Mouse (Mus musculus) cerebellum, adult 9-11 months (tissue): Measurements from ENCODE around the gene Pum1.

ENCODE experiments used
- DNase-seq: peaks from one replicate; pipeline ENCODE4 v3.0.0; 2022

Gene Pum1

GRCm38 (mm10) chr4:130738527-130738926 is 75.4 kb downstream of the Pum1 start:
- peak; percentile 42 for DNase-seq

GRCm38 (mm10) chr4:130744058-130744457 is 80.9 kb downstream of the Pum1 start:
- no peak for DNase-seq

- DNase-seq: no peak
Observed at GRCm38 (mm10) chr4:130745561-130746306, 82.6 kb downstream of the Pum1 start.

DNA sequence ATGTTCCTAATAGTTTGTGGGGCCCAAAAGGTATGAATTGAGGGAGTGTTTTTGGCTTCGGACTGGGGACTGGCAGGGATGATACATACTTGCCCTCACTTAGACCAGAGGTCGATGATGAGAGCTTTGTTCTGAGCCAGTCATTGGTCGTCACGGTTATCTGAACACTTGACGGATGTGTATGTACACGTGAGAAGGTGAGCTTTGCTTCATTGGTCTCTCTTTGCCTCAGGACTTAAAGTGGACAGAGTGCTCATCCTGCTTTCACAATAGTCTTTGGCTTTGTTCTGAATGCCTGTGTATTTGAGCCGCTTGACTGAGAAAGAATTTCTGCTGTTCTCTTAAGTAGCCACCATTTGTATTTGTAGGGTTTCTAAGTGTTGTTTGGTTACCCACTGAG is 86.4 kb downstream of the Pum1 start:
- no peak for DNase-seq

- no peak for DNase-seq
Observed at GRCm38 (mm10) chr4:130751966-130752365, 88.8 kb downstream of the Pum1 start.

- DNase-seq: no peak
Observed at GRCm38 (mm10) chr4:130752591-130752990, 89.5 kb downstream of the Pum1 start.

GRCm38 (mm10) chr4:130753755-130754154 is 90.6 kb downstream of the Pum1 start:
- no peak for DNase-seq

- no peak for DNase-seq
Observed at GRCm38 (mm10) chr4:130754776-130755175, 91.7 kb downstream of the Pum1 start.

- DNase-seq: no peak
Observed at GRCm38 (mm10) chr4:130759875-130760274, 96.8 kb downstream of the Pum1 start.

DNA sequence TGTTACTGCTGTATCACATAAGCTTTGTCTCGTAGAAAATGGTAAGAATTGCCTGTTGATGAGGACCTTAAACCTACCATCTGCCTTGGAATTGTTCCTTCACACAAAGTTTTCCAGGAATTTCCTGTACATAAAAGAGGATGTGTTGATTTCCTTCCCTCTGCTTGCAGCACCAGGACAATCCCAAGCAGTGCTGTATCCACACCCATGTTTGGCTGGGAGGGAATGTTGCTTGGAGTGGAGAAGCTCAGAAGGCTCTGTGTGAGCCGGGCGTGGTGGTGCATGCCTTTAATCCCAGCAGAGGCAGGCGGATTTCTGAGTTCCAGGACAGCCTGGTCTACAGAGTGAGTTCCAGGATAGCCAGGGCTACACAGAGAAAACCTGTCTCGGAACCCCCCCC is 98.7 kb downstream of the Pum1 start:
- no peak for DNase-seq

DNA sequence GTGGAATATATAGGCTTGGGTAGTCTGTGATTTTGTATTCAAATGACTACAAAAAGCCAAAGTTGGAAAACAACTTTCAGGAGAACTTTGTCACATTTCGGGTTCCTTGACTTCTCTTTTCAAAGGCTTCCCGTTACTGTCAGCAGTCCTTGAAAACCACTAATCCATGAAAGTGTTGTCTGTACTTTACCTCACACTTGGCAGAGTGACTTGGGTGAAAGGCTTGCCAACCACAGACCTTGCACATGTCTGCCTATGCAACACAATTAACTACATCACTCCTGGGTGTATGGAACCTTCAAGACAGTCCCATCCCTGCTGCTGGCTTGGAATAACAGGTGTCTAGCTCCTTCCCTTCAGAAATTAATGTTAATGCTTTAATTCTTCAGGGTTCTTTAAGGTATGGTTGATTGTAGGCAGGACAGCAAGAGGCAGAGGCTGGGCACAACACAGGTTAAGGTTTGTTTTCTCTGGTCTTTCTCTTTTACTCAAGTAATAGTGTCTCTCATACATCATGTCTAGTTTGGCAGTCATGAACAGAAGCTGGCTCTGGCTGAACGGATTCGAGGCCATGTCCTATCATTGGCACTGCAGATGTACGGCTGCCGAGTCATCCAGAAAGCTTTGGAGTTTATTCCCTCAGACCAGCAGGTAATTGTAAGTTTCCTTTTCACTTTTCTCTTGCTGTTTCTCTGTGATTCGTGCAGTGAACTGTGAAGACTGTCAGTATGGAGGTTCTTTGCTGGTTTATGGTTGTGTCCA is 102.5 kb downstream of the Pum1 start:
- no peak for DNase-seq

- no peak for DNase-seq
Observed at GRCm38 (mm10) chr4:130766387-130766786, 103.3 kb downstream of the Pum1 start.

- DNase-seq: no peak
Observed at GRCm38 (mm10) chr4:130766926-130767325, 103.8 kb downstream of the Pum1 start.

GRCm38 (mm10) chr4:130773899-130774298 is 110.8 kb downstream of the Pum1 start:
- DNase-seq: no peak

GRCm38 (mm10) chr4:130774822-130775221 is 111.7 kb downstream of the Pum1 start:
- DNase-seq: no peak

DNA sequence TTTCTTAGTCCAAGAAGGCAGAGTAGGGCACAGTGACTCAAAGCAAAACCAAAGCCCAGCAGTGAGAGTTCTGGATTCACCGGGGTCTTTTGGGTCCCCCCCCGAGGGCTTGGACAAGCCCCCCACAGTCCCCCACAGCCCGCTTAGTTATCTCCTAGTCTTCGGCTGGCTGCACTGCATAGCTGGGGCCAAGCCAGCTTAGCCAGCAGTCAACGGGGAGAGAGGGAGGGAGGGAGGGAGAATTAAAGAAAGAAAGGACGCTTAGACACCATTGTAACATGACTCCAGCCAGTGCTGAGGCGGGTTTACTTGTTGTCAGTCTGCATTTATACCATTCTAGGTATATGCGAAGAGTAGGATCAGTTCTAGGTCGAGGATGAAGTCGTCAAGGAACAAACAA is 114.5 kb downstream of the Pum1 start:
- no peak for DNase-seq

- DNase-seq: no peak
Observed at GRCm38 (mm10) chr4:130779037-130779436, 115.9 kb downstream of the Pum1 start.

DNA sequence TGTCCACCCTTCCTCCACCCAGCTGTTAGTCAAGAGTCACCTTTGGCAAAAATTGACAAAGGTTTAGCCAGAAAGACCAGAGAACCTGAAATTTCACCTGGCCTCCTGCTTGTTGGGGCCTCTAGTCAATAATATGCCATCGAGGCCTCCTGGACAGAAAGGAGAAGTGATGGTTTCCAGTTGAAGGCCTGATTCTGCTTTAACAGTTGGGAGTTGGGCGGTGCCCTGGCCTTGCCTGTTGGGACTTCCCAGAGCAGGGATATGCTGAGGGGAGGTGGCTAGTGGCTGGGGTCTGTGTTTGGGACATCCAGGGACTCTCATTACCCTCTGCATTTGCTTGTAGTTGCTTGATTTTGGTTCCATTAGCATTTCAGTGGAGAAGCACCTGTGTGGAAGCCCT is 119.4 kb downstream of the Pum1 start:
- DNase-seq: no peak

GRCm38 (mm10) chr4:130784755-130785154 is 121.6 kb downstream of the Pum1 start:
- DNase-seq: no peak

- DNase-seq: no peak
Observed at GRCm38 (mm10) chr4:130787530-130787929, 124.4 kb downstream of the Pum1 start.

- DNase-seq: peak; percentile 79
Observed at GRCm38 (mm10) chr4:130790180-130790579, 127.1 kb downstream of the Pum1 start.

DNA sequence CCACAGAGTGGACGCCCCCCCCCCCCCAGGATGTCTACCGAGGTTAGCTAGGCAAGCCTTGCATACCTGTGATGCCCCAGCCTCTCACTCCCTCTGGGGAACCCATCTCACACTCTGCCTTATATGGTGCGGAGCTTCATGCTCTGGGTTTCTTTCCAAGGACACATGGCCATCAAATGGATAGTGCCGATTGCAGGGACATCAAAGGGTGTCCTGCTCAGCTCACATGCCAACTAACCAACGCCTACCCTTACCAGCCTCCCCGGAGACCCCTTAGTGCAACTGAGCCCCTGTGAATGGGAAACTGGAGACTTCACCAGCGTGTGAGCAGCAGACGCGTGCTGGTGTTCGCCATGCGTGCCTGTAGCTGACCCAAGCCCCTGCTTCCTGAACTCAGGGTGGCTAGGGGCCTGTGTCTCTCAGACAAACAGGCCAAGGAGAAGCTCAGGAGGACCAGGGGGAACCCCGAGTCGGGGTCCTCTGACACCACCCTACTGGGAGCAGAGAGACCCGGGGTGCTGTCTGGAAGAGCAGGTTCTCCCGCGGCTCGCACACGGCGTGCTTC is 128.8 kb downstream of the Pum1 start:
- peak; percentile 59 for DNase-seq

- peak; percentile 64 for DNase-seq
Observed at GRCm38 (mm10) chr4:130792376-130793179, 129.5 kb downstream of the Pum1 start, which contains the start of gene Sdc3. Sdc3 (plus strand) TSS chr4:130792537.
